Mouse (Mus musculus) hindbrain, embryonic 15.5 days (tissue): Measurements from ENCODE around the gene Bnipl. TPM values are rescaled to one million over a fixed set of nuclear protein-coding genes. Genes with fewer than 3 reads are reported as not detected.

ENCODE experiments used
- ATAC-seq: fragments of 200-750 bp; cut with Nextera tagmentation; 2 replicates; pipeline ENCODE4 v1.8.0; 2017; ENCODE audit warnings: low read depth, moderate number of reproducible peaks, moderate TSS enrichment; ENCODE audit not compliant: low FRiP score
- H3K27ac ChIP-seq: fragments of 300-500 bp; sonication (generic); replicated peaks from 2 replicates; pipeline ENCODE4 v1.5.1; 2015; ENCODE audit warnings: mild to moderate bottlenecking, inconsistent platforms
- H3K27me3 ChIP-seq: fragments of 300-500 bp; sonication (generic); 2 replicates; pipeline ENCODE4 v1.6.1; 2015; ENCODE audit warnings: control low read depth, inconsistent platforms
- H3K36me3 ChIP-seq: fragments of 300-500 bp; sonication (generic); 2 replicates; pipeline ENCODE4 v1.6.1; 2015; ENCODE audit warnings: control low read depth, inconsistent platforms
- H3K4me1 ChIP-seq: fragments of 300-500 bp; sonication (generic); replicated peaks from 2 replicates; pipeline ENCODE4 v1.6.1; 2015; ENCODE audit warnings: control low read depth, inconsistent platforms
- H3K4me2 ChIP-seq: fragments of 300-500 bp; sonication (generic); 2 replicates; pipeline ENCODE4 v1.6.1; 2015; ENCODE audit warnings: moderate library complexity, mild to moderate bottlenecking, inconsistent platforms
- H3K4me3 ChIP-seq: fragments of 300-500 bp; sonication (generic); 2 replicates; pipeline ENCODE4 v1.5.1; 2015; ENCODE audit warnings: mild to moderate bottlenecking, inconsistent platforms
- H3K9ac ChIP-seq: fragments of 300-500 bp; sonication (generic); 2 replicates; pipeline ENCODE4 v1.6.1; 2015; ENCODE audit warnings: inconsistent platforms
- H3K9me3 ChIP-seq: fragments of 300-500 bp; sonication (generic); 2 replicates; pipeline ENCODE4 v1.6.1; 2016; ENCODE audit warnings: control low read depth, inconsistent platforms
- WGBS: fragments of 180-500 bp; shearing (Covaris S2); methylation state at CpG from one replicate; pipeline ENCODE4 v1.1.7; 2015; 5-methylcytosine and 5-hydroxymethylcytosine counted together
- polyA plus RNA-seq: library from polyadenylated mRNA; unstranded; fragments of >200 nt; fragmentation: Nextera tagmentation; extraction: Ambion mirVana; gene quantifications from 2 replicates; pipeline ENCODE4 v1.2.1, GENCODE M21; 2015

The Bnipl gene
- polyA plus RNA-seq, 1 experiment from 2014 or later = 0.29 TPM

- no peaks in the 10 kb centered on the region for H3K9me3 ChIP-seq
- H3K4me3 ChIP-seq = no peak overlapping the region
These were observed 25.5 kb upstream of the Bnipl start for GRCm38 (mm10) chr3:95276428-95276934.

GRCm38 (mm10) chr3:95275161-95275560, 24.2 kb upstream of the Bnipl start:
- Histone ChIP-seq H3K4me1 (peaks cover 7% of the 10 kb centered on the region; the same call in 1 of the 2 replicates), H3K9ac (no peak overlapping the region), H3K36me3 (0 out of 2 replicates have a peak, but pooled peaks cover 6% of the 10 kb centered on the region), H3K9me3 (no peaks in the 10 kb centered on the region), H3K4me3 (no peak overlapping the region), H3K27ac (no peak overlapping the region), H3K4me2 (no peak overlapping the region), H3K27me3 (no peaks in the 10 kb centered on the region)
- 87% methylated on average over 6 of the region's 6 CpGs for WGBS
- ATAC-seq = no peak

More at GRCm38 (mm10) chr3:95276428-95276934, 25.5 kb upstream of the Bnipl start:
- 84% methylated on average over 5 of the region's 5 CpGs for WGBS
- Histone ChIP-seq H3K4me1 (peaks cover 12% of the 10 kb centered on the region), H3K36me3 (0 out of 2 replicates have a peak, but pooled peaks cover 6% of the 10 kb centered on the region), H3K27ac (no peak overlapping the region), H3K4me2 (no peak overlapping the region), H3K9ac (no peak overlapping the region), H3K27me3 (no peaks in the 10 kb centered on the region)
- ATAC-seq = no peak

DNA sequence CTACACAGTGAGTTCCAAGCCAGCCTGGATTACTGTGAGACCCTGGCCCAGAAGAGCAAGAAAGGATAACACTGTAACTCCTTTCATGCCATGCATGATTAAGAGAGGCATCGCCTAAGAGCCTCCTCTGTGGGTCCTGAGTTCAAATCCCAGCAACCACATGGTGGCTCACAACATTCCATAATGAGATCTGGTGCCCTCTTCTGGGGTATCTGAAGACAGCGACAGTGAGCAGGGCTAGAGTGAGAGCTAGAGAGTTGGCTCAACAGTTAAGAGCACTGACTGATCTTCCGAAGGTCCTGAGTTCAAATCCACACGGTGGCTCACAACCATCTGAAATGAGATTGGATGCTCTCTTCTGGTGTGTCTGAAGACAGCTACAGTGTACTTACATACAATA, 23.5 kb upstream of the Bnipl start:
- Histone ChIP-seq H3K4me2 (no peak overlapping the region), H3K4me3 (no peak overlapping the region), H3K36me3 (peaks cover 7% of the 10 kb centered on the region; the same call in 1 of the 2 replicates), H3K27me3 (no peaks in the 10 kb centered on the region), H3K9ac (no peak overlapping the region), H3K27ac (no peak overlapping the region), H3K4me1 (peaks cover under 1% of the 10 kb centered on the region; the same call in 1 of the 2 replicates), H3K9me3 (no peaks in the 10 kb centered on the region)
- ATAC-seq = no peak
- 93% methylated on average over 4 of the region's 4 CpGs for WGBS

- H3K27ac ChIP-seq = no peak overlapping the region
- no peak overlapping the region for H3K4me3 ChIP-seq
- H3K9me3 ChIP-seq = no peaks in the 10 kb centered on the region
- WGBS = 88% methylated on average over 5 of the region's 5 CpGs
- H3K4me2 ChIP-seq = no peak overlapping the region
- H3K27me3 ChIP-seq = no peaks in the 10 kb centered on the region
- ATAC-seq = 0 out of 2 replicates have a peak, but pooled peaks have one; percentile 20
- peaks cover 15% of the 10 kb centered on the region; the same call in 1 of the 2 replicates for H3K36me3 ChIP-seq
- H3K9ac ChIP-seq = no peak overlapping the region
- no peaks in the 10 kb centered on the region for H3K4me1 ChIP-seq
These were observed 22.5 kb upstream of the Bnipl start for GRCm38 (mm10) chr3:95273471-95273870.

- Histone ChIP-seq H3K9ac (no peak overlapping the region), H3K36me3 (peaks cover 29% of the 10 kb centered on the region), H3K4me2 (no peak overlapping the region), H3K27me3 (no peaks in the 10 kb centered on the region), H3K9me3 (no peaks in the 10 kb centered on the region), H3K4me1 (no peaks in the 10 kb centered on the region), H3K27ac (no peak overlapping the region), H3K4me3 (no peak overlapping the region)
- ATAC-seq = no peak
- 89% methylated on average over 12 of the region's 12 CpGs for WGBS
These were observed 19.9 kb upstream of the Bnipl start for GRCm38 (mm10) chr3:95270766-95271364.

- Histone ChIP-seq H3K27ac (no peak overlapping the region), H3K36me3 (peaks cover 33% of the 10 kb centered on the region), H3K4me1 (no peaks in the 10 kb centered on the region), H3K9ac (no peak overlapping the region), H3K4me2 (no peak overlapping the region), H3K9me3 (no peaks in the 10 kb centered on the region), H3K4me3 (no peak overlapping the region), H3K27me3 (no peaks in the 10 kb centered on the region)
- no peak for ATAC-seq
- 91% methylated on average over 5 of the region's 5 CpGs for WGBS
These were observed 18.8 kb upstream of the Bnipl start for GRCm38 (mm10) chr3:95269789-95270188.

GRCm38 (mm10) chr3:95267855-95268254, 16.9 kb upstream of the Bnipl start:
- Histone ChIP-seq H3K27ac (no peak overlapping the region), H3K27me3 (no peaks in the 10 kb centered on the region), H3K9ac (no peak overlapping the region), H3K4me2 (no peak overlapping the region), H3K9me3 (no peaks in the 10 kb centered on the region), H3K36me3 (peaks cover 50% of the 10 kb centered on the region), H3K4me3 (no peak overlapping the region), H3K4me1 (no peaks in the 10 kb centered on the region)
- ATAC-seq = no peak

DNA sequence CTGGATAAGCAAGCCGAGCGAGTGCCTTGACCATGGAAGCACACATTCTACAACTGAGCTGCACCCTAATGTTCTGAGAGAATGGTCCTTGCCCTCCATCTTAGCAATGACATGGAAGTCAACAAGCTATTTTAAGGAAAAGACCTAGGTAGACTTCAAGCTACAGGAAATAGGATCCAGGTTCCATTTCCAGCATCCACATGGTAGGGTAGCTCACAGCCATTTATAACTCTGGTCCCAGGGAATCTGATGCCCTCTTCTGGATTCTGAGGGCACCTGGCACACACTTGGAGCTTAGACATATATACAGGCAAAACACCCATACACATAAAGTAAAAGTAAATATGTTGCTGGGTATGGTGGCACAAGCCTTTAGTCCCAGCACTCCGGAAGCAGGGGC, 15.1 kb upstream of the Bnipl start:
- Histone ChIP-seq H3K4me3 (no peak overlapping the region), H3K4me1 (no peaks in the 10 kb centered on the region), H3K4me2 (no peak overlapping the region), H3K27me3 (no peaks in the 10 kb centered on the region), H3K9me3 (no peaks in the 10 kb centered on the region), H3K36me3 (peaks cover 62% of the 10 kb centered on the region), H3K27ac (no peak overlapping the region), H3K9ac (no peak overlapping the region)
- ATAC-seq = no peak
- 100% methylated on average over 3 of the region's 3 CpGs for WGBS

DNA sequence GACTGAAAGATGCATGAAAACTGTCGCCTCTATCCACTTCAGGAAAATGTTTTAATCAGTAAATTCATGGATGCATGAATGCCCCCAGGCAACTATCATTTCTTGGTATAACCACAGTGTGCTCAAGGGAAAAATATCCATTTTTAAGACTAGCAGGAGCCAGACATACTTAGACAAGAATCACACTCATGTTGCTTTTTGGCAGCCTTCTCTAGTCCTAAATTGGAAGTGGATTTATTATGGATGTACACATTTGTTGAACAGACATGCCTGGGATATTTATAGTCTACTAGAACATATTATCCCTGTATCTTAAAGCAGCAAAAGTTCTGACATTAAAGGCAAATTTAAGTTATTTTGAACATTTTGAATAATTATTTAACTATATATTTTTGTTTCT, 13.7 kb upstream of the Bnipl start:
- Histone ChIP-seq H3K27me3 (no peaks in the 10 kb centered on the region), H3K9me3 (no peaks in the 10 kb centered on the region), H3K27ac (no peak overlapping the region), H3K9ac (no peak overlapping the region), H3K36me3 (peaks cover 71% of the 10 kb centered on the region), H3K4me3 (no peak overlapping the region), H3K4me2 (no peak overlapping the region), H3K4me1 (no peaks in the 10 kb centered on the region)
- ATAC-seq = no peak
- WGBS = 76% methylated on average over 1 of the region's 1 CpGs

- no peak overlapping the region for H3K9ac ChIP-seq
- 50% methylated on average over 11 of the region's 11 CpGs for WGBS
- H3K4me2 ChIP-seq = no peak overlapping the region
- no peak overlapping the region for H3K4me3 ChIP-seq
- H3K4me1 ChIP-seq = no peaks in the 10 kb centered on the region
- H3K27me3 ChIP-seq = no peaks in the 10 kb centered on the region
- H3K36me3 ChIP-seq = peaks cover 76% of the 10 kb centered on the region
- no peaks in the 10 kb centered on the region for H3K9me3 ChIP-seq
- ATAC-seq = no peak
- H3K27ac ChIP-seq = no peak overlapping the region
These were observed 12.2 kb upstream of the Bnipl start for GRCm38 (mm10) chr3:95263089-95263739.

GRCm38 (mm10) chr3:95261975-95262374, 11.0 kb upstream of the Bnipl start:
- WGBS = 96% methylated on average over 4 of the region's 4 CpGs
- Histone ChIP-seq H3K4me2 (no peak overlapping the region), H3K36me3 (peaks cover 73% of the 10 kb centered on the region), H3K27me3 (no peaks in the 10 kb centered on the region), H3K4me1 (no peaks in the 10 kb centered on the region), H3K9ac (no peak overlapping the region), H3K27ac (no peak overlapping the region), H3K9me3 (no peaks in the 10 kb centered on the region), H3K4me3 (no peak overlapping the region)
- no peak for ATAC-seq

GRCm38 (mm10) chr3:95256931-95257330, 5.9 kb upstream of the Bnipl start:
- WGBS = 90% methylated on average over 5 of the region's 5 CpGs
- no peak for ATAC-seq
- no peak overlapping the region for H3K9ac ChIP-seq
- H3K4me1 ChIP-seq = no peaks in the 10 kb centered on the region
- no peak overlapping the region for H3K4me3 ChIP-seq
- no peaks in the 10 kb centered on the region for H3K27me3 ChIP-seq
- no peaks in the 10 kb centered on the region for H3K9me3 ChIP-seq
- no peak overlapping the region for H3K4me2 ChIP-seq
- H3K27ac ChIP-seq = no peak overlapping the region
- H3K36me3 ChIP-seq = peaks cover 70% of the 10 kb centered on the region
